Mouse (Mus musculus) ES-CJ7 (cell line): ENCODE results near the gene Atp8a2.
A peak's percentile ranks its signal among the peaks of the same experiment; 100 is the strongest.

Experiments
- DNase-seq: peaks from one replicate; pipeline ENCODE4 v3.0.0; 2011; ENCODE audit warnings: low read depth, low spot score

Gene Atp8a2

GRCm38 (mm10) chr14:60196884-60197283 lies at the start of gene Atp8a2:
TSS of gene Atp8a2 (minus strand) at chr14:60197179.
- DNase-seq: no peak

- no peak for DNase-seq
Observed at GRCm38 (mm10) chr14:60238551-60238950, 41.6 kb upstream of the Atp8a2 start.

- DNase-seq: no peak
Observed at GRCm38 (mm10) chr14:60219886-60220285, 22.9 kb upstream of the Atp8a2 start.

GRCm38 (mm10) chr14:60217616-60218015 lies 20.6 kb upstream of the Atp8a2 start:
- peak; percentile 77 for DNase-seq

GRCm38 (mm10) chr14:60216125-60216524 lies 19.1 kb upstream of the Atp8a2 start:
- DNase-seq: no peak

GRCm38 (mm10) chr14:60215000-60215399 lies 18.0 kb upstream of the Atp8a2 start:
- DNase-seq: no peak

- no peak for DNase-seq
Observed at GRCm38 (mm10) chr14:60214040-60214439, 17.1 kb upstream of the Atp8a2 start.

- no peak for DNase-seq
Observed at GRCm38 (mm10) chr14:60209166-60209565, 12.2 kb upstream of the Atp8a2 start.

- no peak for DNase-seq
Observed at GRCm38 (mm10) chr14:60204993-60205392, 8.0 kb upstream of the Atp8a2 start.

GRCm38 (mm10) chr14:60195999-60196398 lies 980 bp downstream of the Atp8a2 start:
- no peak for DNase-seq

- no peak for DNase-seq
Observed at GRCm38 (mm10) chr14:60194606-60195005, 2.4 kb downstream of the Atp8a2 start.

- DNase-seq: no peak
Observed at GRCm38 (mm10) chr14:60189771-60190170, 7.2 kb downstream of the Atp8a2 start.

GRCm38 (mm10) chr14:60188201-60188825 lies 8.7 kb downstream of the Atp8a2 start:
- DNase-seq: no peak

GRCm38 (mm10) chr14:60181306-60181705 lies 15.7 kb downstream of the Atp8a2 start:
- DNase-seq: no peak

GRCm38 (mm10) chr14:60178571-60178955 lies 18.4 kb downstream of the Atp8a2 start:
- DNase-seq: no peak

GRCm38 (mm10) chr14:60177614-60178570 lies 19.1 kb downstream of the Atp8a2 start:
- peak; percentile 8 for DNase-seq

- DNase-seq: peak; percentile 21
Observed at GRCm38 (mm10) chr14:60176891-60177613, 19.9 kb downstream of the Atp8a2 start.

- peak; percentile 19 for DNase-seq
Observed at GRCm38 (mm10) chr14:60176469-60176890, 20.5 kb downstream of the Atp8a2 start.

- no peak for DNase-seq
Observed at GRCm38 (mm10) chr14:60172286-60173055, 24.5 kb downstream of the Atp8a2 start.

- no peak for DNase-seq
Observed at GRCm38 (mm10) chr14:60170845-60171610, 26.0 kb downstream of the Atp8a2 start.

GRCm38 (mm10) chr14:60163367-60163766 lies 33.6 kb downstream of the Atp8a2 start:
- no peak for DNase-seq
